Mouse (Mus musculus) neural tube, embryonic 15.5 days (tissue): ENCODE measurements around the gene Pard6b. TPM values are rescaled to one million over a fixed set of nuclear protein-coding genes. Genes with fewer than 3 reads are reported as not detected.

Source experiments
- ATAC-seq: fragments of 200-750 bp; cut with Nextera tagmentation; 2 replicates; pipeline ENCODE4 v1.8.0; 2017; ENCODE audit warnings: mild to moderate bottlenecking, moderate TSS enrichment, moderate library complexity; ENCODE audit not compliant: low FRiP score
- H3K27ac ChIP-seq: fragments of 300-500 bp; sonication (generic); replicated peaks from 2 replicates; pipeline ENCODE4 v1.5.1; 2015; ENCODE audit warnings: mild to moderate bottlenecking, inconsistent platforms
- H3K27me3 ChIP-seq: fragments of 300-500 bp; sonication (generic); replicated peaks from 2 replicates; pipeline ENCODE4 v1.6.1; 2015; ENCODE audit warnings: inconsistent platforms
- H3K36me3 ChIP-seq: fragments of 300-500 bp; sonication (generic); 2 replicates; pipeline ENCODE4 v1.6.1; 2015; ENCODE audit warnings: inconsistent platforms
- H3K4me1 ChIP-seq: fragments of 300-500 bp; sonication (generic); 2 replicates; pipeline ENCODE4 v1.6.1; 2015; ENCODE audit warnings: inconsistent platforms
- H3K4me2 ChIP-seq: fragments of 300-500 bp; sonication (generic); 2 replicates; pipeline ENCODE4 v1.6.1; 2015; ENCODE audit warnings: inconsistent platforms, mild to moderate bottlenecking, moderate library complexity
- H3K4me3 ChIP-seq: fragments of 300-500 bp; sonication (generic); replicated peaks from 2 replicates; pipeline ENCODE4 v1.5.1; 2015; ENCODE audit warnings: mild to moderate bottlenecking, inconsistent platforms
- H3K9ac ChIP-seq: fragments of 300-500 bp; sonication (generic); replicated peaks from 2 replicates; pipeline ENCODE4 v1.6.1; 2015; ENCODE audit warnings: mild to moderate bottlenecking, inconsistent platforms
- H3K9me3 ChIP-seq: fragments of 300-500 bp; sonication (generic); replicated peaks from 2 replicates; pipeline ENCODE4 v1.6.1; 2016; ENCODE audit warnings: inconsistent platforms
- WGBS: fragments of 180-500 bp; shearing (Covaris S2); methylation state at CpG from one replicate; pipeline ENCODE4 v1.1.7; 2015; ENCODE audit warnings: mixed read lengths; 5-methylcytosine and 5-hydroxymethylcytosine counted together
- polyA plus RNA-seq: library from polyadenylated mRNA; unstranded; fragments of >200 nt; fragmentation: Nextera tagmentation; extraction: Ambion mirVana; gene quantifications from 2 replicates; pipeline ENCODE4 v1.2.1, GENCODE M21; 2015

Gene Pard6b
- polyA plus RNA-seq, 1 experiment from 2014 or later, result 6.6 TPM

GRCm38 (mm10) chr2:168117553-168117952, 36.7 kb downstream of the Pard6b start:
- Histone ChIP-seq H3K27me3 (peaks cover 3% of the 10 kb centered on the region; the same call in 1 of the 2 replicates), H3K9me3 (no peaks in the 10 kb centered on the region), H3K27ac (no peak overlapping the region), H3K4me3 (peak overlapping the region; percentile 33), H3K36me3 (no peaks in the 10 kb centered on the region), H3K4me1 (peaks cover 17% of the 10 kb centered on the region), H3K4me2 (peak overlapping the region; percentile 62), H3K9ac (peak overlapping the region; percentile 41; the same call in 1 of the 2 replicates)
- peak; percentile 28; the same call in 1 of the 2 replicates for ATAC-seq
- 2% methylated on average over 13 of the region's 13 CpGs for WGBS

- WGBS, result 51% methylated on average over 16 of the region's 16 CpGs
- Histone ChIP-seq H3K9ac (no peak overlapping the region), H3K4me2 (peak overlapping the region; percentile 62), H3K4me1 (peaks cover 17% of the 10 kb centered on the region), H3K9me3 (no peaks in the 10 kb centered on the region), H3K4me3 (no peak overlapping the region), H3K36me3 (no peaks in the 10 kb centered on the region), H3K27ac (no peak overlapping the region), H3K27me3 (peaks cover 3% of the 10 kb centered on the region; the same call in 1 of the 2 replicates)
- ATAC-seq, result 0 out of 2 replicates have a peak, but pooled peaks have one; percentile 11
Measured at GRCm38 (mm10) chr2:168117967-168118366, 37.2 kb downstream of the Pard6b start.

- ATAC-seq, result no peak
- Histone ChIP-seq H3K9me3 (no peaks in the 10 kb centered on the region), H3K4me2 (no peak overlapping the region), H3K9ac (no peak overlapping the region), H3K4me1 (peaks cover 17% of the 10 kb centered on the region), H3K27me3 (peaks cover 3% of the 10 kb centered on the region; the same call in 1 of the 2 replicates), H3K36me3 (no peaks in the 10 kb centered on the region), H3K27ac (no peak overlapping the region), H3K4me3 (no peak overlapping the region)
- 74% methylated on average over 3 of the region's 3 CpGs for WGBS
Measured at GRCm38 (mm10) chr2:168118456-168118855, 37.7 kb downstream of the Pard6b start.

- Histone ChIP-seq H3K27me3 (peaks cover 3% of the 10 kb centered on the region; the same call in 1 of the 2 replicates), H3K9me3 (no peaks in the 10 kb centered on the region), H3K4me3 (no peak overlapping the region), H3K36me3 (no peaks in the 10 kb centered on the region), H3K4me1 (peaks cover 17% of the 10 kb centered on the region), H3K9ac (no peak overlapping the region), H3K4me2 (no peak overlapping the region), H3K27ac (no peak overlapping the region)
- no peak for ATAC-seq
- WGBS, result 78% methylated on average over 12 of the region's 12 CpGs
Measured at GRCm38 (mm10) chr2:168119123-168119522, 38.3 kb downstream of the Pard6b start.

- no peak overlapping the region for H3K27ac ChIP-seq
- no peak for ATAC-seq
- H3K36me3 ChIP-seq, result no peaks in the 10 kb centered on the region
- no peak overlapping the region for H3K9ac ChIP-seq
- H3K27me3 ChIP-seq, result peaks cover 3% of the 10 kb centered on the region; the same call in 1 of the 2 replicates
- H3K9me3 ChIP-seq, result no peaks in the 10 kb centered on the region
- H3K4me1 ChIP-seq, result peaks cover 10% of the 10 kb centered on the region
- WGBS, result 86% methylated on average over 4 of the region's 4 CpGs
- no peak overlapping the region for H3K4me3 ChIP-seq
- H3K4me2 ChIP-seq, result no peak overlapping the region
Measured at GRCm38 (mm10) chr2:168120906-168121305, 40.1 kb downstream of the Pard6b start.

- no peak overlapping the region for H3K27ac ChIP-seq
- H3K9me3 ChIP-seq, result no peaks in the 10 kb centered on the region
- H3K4me1 ChIP-seq, result no peaks in the 10 kb centered on the region; the same call in 1 of the 2 replicates
- H3K27me3 ChIP-seq, result no peaks in the 10 kb centered on the region; the same call in 1 of the 2 replicates
- H3K36me3 ChIP-seq, result no peaks in the 10 kb centered on the region
- H3K4me3 ChIP-seq, result no peak overlapping the region
- no peak overlapping the region for H3K9ac ChIP-seq
- WGBS, result 82% methylated on average over 6 of the region's 6 CpGs
- no peak for ATAC-seq
- no peak overlapping the region for H3K4me2 ChIP-seq
Measured at GRCm38 (mm10) chr2:168123652-168124051, 42.8 kb downstream of the Pard6b start.

GRCm38 (mm10) chr2:168125288-168126089, 44.7 kb downstream of the Pard6b start:
- Histone ChIP-seq H3K27me3 (no peaks in the 10 kb centered on the region), H3K36me3 (no peaks in the 10 kb centered on the region), H3K9me3 (no peaks in the 10 kb centered on the region), H3K4me3 (no peak overlapping the region), H3K27ac (no peak overlapping the region), H3K9ac (no peak overlapping the region), H3K4me2 (no peak overlapping the region), H3K4me1 (no peaks in the 10 kb centered on the region; the same call in 1 of the 2 replicates)
- WGBS, result 23% methylated on average over 11 of the region's 11 CpGs
- no peak for ATAC-seq

- H3K27ac ChIP-seq, result no peak overlapping the region
Measured at GRCm38 (mm10) chr2:168127767-168128166, 47.0 kb downstream of the Pard6b start.

GRCm38 (mm10) chr2:168128211-168128859, 47.5 kb downstream of the Pard6b start:
- H3K27ac ChIP-seq, result no peak overlapping the region
- H3K4me3 ChIP-seq, result no peak overlapping the region
- no peaks in the 10 kb centered on the region for H3K36me3 ChIP-seq
- 36% methylated on average over 12 of the region's 14 CpGs for WGBS
- no peaks in the 10 kb centered on the region for H3K27me3 ChIP-seq
- H3K9me3 ChIP-seq, result no peaks in the 10 kb centered on the region
- no peaks in the 10 kb centered on the region; the same call in 1 of the 2 replicates for H3K4me1 ChIP-seq
- 0 out of 2 replicates have a peak overlapping the region, but pooled peaks have one; percentile 17 for H3K4me2 ChIP-seq
- ATAC-seq, result peak; percentile 77
- no peak overlapping the region for H3K9ac ChIP-seq

More at GRCm38 (mm10) chr2:168127767-168128166, 47.0 kb downstream of the Pard6b start:
- Histone ChIP-seq H3K9me3 (no peaks in the 10 kb centered on the region), H3K9ac (no peak overlapping the region), H3K4me3 (no peak overlapping the region), H3K27me3 (no peaks in the 10 kb centered on the region), H3K36me3 (no peaks in the 10 kb centered on the region), H3K4me2 (no peak overlapping the region), H3K4me1 (no peaks in the 10 kb centered on the region; the same call in 1 of the 2 replicates)
- no peak for ATAC-seq
- 90% methylated on average over 14 of the region's 14 CpGs for WGBS

GRCm38 (mm10) chr2:168130046-168130445, 49.2 kb downstream of the Pard6b start:
- 85% methylated on average over 3 of the region's 3 CpGs for WGBS
- Histone ChIP-seq H3K4me2 (no peak overlapping the region), H3K9me3 (no peaks in the 10 kb centered on the region)

GRCm38 (mm10) chr2:168137161-168137560, 56.4 kb downstream of the Pard6b start:
- Histone ChIP-seq H3K4me1 (no peaks in the 10 kb centered on the region), H3K27ac (0 out of 2 replicates have a peak overlapping the region, but pooled peaks have one; percentile 18), H3K4me2 (no peak overlapping the region), H3K9ac (no peak overlapping the region), H3K36me3 (no peaks in the 10 kb centered on the region), H3K4me3 (no peak overlapping the region), H3K27me3 (no peaks in the 10 kb centered on the region), H3K9me3 (no peaks in the 10 kb centered on the region)
- WGBS, result 64% methylated on average over 15 of the region's 15 CpGs
- no peak for ATAC-seq

More at GRCm38 (mm10) chr2:168130046-168130445, 49.2 kb downstream of the Pard6b start:
- no peak overlapping the region for H3K4me3 ChIP-seq
- H3K9ac ChIP-seq, result no peak overlapping the region
- H3K27me3 ChIP-seq, result no peaks in the 10 kb centered on the region
- H3K36me3 ChIP-seq, result no peaks in the 10 kb centered on the region
- no peak overlapping the region for H3K27ac ChIP-seq
- ATAC-seq, result no peak
- no peaks in the 10 kb centered on the region; the same call in 1 of the 2 replicates for H3K4me1 ChIP-seq
